Mouse (Mus musculus): ENCODE measurements around the gene Vac14.

Gene Vac14

DNA sequence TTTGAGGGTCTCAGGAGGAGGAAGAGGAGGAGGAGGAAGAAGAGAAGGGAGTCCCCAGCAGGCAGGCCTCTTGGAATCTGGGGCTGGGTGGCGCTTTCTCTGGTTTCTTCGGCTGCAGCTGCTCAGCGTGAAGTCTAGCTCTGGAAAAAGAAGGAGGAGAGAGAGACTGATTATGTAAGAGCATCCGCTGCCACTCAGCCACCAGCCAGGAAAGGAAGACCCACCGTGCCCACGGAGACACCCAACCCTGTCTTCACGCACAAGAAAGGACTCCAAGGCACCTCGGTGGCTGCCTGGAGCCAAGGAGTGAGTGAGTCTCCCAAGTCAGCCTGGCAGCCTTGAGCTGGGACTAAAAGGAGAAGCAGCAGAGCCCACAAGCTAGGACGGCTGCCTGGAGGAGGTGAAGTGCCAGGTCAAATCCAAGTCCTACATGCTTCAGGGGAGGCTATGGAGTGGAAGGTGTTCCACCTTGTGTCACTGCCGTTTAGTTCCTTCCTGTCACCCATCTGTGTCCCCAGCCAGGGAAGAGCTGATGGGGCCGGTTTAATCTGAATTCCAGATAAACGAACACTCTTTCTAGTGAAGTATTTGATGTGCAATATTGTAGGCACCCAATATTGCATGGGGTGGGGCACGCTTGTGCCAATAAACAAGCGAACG lies 137.3 kb downstream of the Vac14 start:
- DNase-seq = no peak

DNA sequence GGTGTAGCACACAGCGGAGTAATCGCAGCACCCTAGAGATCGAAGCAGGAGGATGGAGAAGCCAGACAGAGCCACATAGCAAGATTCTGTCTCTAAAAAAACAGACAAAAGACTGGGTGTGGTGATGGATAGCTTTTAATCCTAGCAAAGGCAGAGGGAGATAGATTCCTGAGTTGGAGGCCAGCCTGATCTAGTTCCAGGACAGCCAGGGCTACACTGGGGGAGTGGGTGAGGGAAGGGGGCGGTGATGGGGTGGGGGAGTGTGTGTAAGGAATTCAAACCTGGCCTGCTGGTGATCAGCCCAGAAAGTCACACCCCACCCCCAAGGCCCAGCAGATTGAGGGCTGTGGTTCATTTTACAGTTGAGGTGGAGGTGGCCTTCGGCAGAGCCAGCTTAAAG lies 137.8 kb downstream of the Vac14 start:
- no peak for DNase-seq

DNA sequence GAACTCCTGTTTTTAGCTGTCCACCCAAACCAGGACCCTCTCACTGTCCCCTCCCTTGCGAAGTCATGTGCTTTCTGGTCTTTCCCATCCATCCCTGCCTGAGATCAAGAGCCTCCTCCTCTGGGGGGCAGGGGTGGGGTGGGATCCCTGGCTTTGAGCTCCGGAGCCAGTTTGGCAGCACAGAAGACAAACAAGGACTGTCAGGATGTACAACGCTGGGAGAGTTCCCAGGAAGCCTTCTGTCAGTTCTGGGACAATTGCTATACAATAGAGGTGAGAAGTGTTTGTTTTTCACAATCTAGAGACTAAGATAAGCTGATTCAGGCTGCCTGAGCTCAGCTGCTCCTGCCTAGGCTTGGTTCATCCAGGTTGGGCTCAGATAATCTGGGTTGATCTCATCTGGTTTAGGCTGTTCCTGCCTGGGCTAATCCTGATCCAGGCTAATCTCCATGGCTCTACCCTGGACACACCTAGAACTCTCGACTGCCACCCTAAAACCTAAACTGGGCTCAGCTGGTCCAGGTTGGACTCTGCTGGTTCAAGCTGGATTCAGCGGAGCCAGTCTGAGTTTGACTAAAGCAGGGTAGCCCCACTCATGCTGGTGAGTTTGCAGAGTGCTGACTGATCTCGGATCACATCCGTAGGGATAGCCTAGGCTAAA lies 142.0 kb downstream of the Vac14 start:
- DNase-seq = no peak

- DNase-seq = no peak
These were observed 142.8 kb downstream of the Vac14 start for GRCm38 (mm10) chr8:110761185-110761584.

GRCm38 (mm10) chr8:110761988-110762387 lies 143.6 kb downstream of the Vac14 start:
- no peak for DNase-seq

- DNase-seq = no peak
These were observed 146.3 kb downstream of the Vac14 start for GRCm38 (mm10) chr8:110764671-110765070.

DNA sequence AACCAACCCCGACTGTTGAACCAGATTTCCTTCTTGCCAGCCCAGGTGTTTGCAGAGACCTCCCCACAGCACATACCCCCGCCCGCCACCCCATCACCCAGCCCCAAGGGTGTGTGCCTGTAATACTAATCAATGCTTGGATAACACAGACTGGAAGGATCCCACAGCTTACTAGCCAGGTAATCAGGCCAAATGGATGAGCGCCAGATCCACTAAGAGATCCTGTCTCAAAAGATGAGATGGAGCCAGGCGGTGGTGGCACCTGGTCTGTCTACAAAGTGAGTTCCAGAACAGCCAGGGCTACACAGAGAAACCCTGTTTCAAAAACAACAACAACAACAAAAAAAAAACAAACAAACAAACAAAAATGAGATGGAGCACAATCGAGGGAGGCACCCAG lies 148.9 kb downstream of the Vac14 start:
- DNase-seq = no peak

Data from cerebellum, adult 8-10 months (tissue).